Mouse (Mus musculus) cerebellum, adult 9-11 months (tissue): ENCODE measurements at regions not wholly inside any gene's neighbourhood (a gene's known extent, or its start where the extent isn't known, plus 50 kb on each side); places are given as distances from the start of the nearest gene placed in this dataset.

Source experiments
- DNase-seq: peaks from one replicate; pipeline ENCODE4 v3.0.0; 2022

GRCm38 (mm10) chr5:126974565-126974964, 267.0 kb upstream of the Tmem132c start:
- DNase-seq = no peak

GRCm38 (mm10) chr5:126995577-126995976, 246.0 kb upstream of the Tmem132c start:
- DNase-seq = no peak

- DNase-seq = no peak
These were observed 227.4 kb upstream of the Tmem132c start for GRCm38 (mm10) chr5:127014166-127014565.

- DNase-seq = peak; percentile 2
These were observed 225.0 kb upstream of the Tmem132c start for GRCm38 (mm10) chr5:127016467-127017060.

GRCm38 (mm10) chr5:127017971-127018370, 223.6 kb upstream of the Tmem132c start:
- peak; percentile 10 for DNase-seq

GRCm38 (mm10) chr5:127036472-127036871, 205.1 kb upstream of the Tmem132c start:
- DNase-seq = no peak

- no peak for DNase-seq
These were observed 183.8 kb upstream of the Tmem132c start for GRCm38 (mm10) chr5:127057770-127058169.

- no peak for DNase-seq
These were observed 167.3 kb upstream of the Tmem132c start for GRCm38 (mm10) chr5:127074327-127074726.
